Mouse (Mus musculus) lung, embryonic 15.5 days (tissue): ENCODE measurements at regions not wholly inside any gene's neighbourhood (a gene's known extent, or its start where the extent isn't known, plus 50 kb on each side); places are given as distances from the start of the nearest gene placed in this dataset.
A peak's percentile ranks its signal among the peaks of the same experiment; 100 is the strongest.

Source experiments
- ATAC-seq: fragments of 200-750 bp; cut with Nextera tagmentation; 2 replicates; pipeline ENCODE4 v1.8.0; 2017; ENCODE audit warnings: moderate number of reproducible peaks, borderline replicate concordance; ENCODE audit not compliant: low FRiP score, low TSS enrichment; ENCODE audit errors: extremely low read depth
- H3K27ac ChIP-seq: fragments of 300-500 bp; sonication (generic); 2 replicates; pipeline ENCODE4 v1.5.1; 2015; ENCODE audit warnings: moderate library complexity, mild to moderate bottlenecking, inconsistent platforms
- H3K27me3 ChIP-seq: fragments of 300-500 bp; sonication (generic); 2 replicates; pipeline ENCODE4 v1.6.1; 2015; ENCODE audit warnings: inconsistent platforms
- H3K36me3 ChIP-seq: fragments of 300-500 bp; sonication (generic); 2 replicates; pipeline ENCODE4 v1.6.1; 2015; ENCODE audit warnings: inconsistent platforms
- H3K4me1 ChIP-seq: fragments of 300-500 bp; sonication (generic); 2 replicates; pipeline ENCODE4 v1.6.1; 2015; ENCODE audit warnings: inconsistent platforms
- H3K4me2 ChIP-seq: fragments of 300-500 bp; sonication (generic); 2 replicates; pipeline ENCODE4 v1.6.1; 2015; ENCODE audit warnings: inconsistent platforms, mild to moderate bottlenecking, moderate library complexity
- H3K4me3 ChIP-seq: fragments of 300-500 bp; sonication (generic); 2 replicates; pipeline ENCODE4 v1.5.1; 2015; ENCODE audit warnings: mild to moderate bottlenecking, inconsistent platforms
- H3K9ac ChIP-seq: fragments of 300-500 bp; sonication (generic); 2 replicates; pipeline ENCODE4 v1.6.1; 2015; ENCODE audit warnings: inconsistent platforms
- H3K9me3 ChIP-seq: fragments of 300-500 bp; sonication (generic); 2 replicates; pipeline ENCODE4 v1.6.1; 2016; ENCODE audit warnings: inconsistent platforms
- WGBS: fragments of 180-500 bp; shearing (Covaris S2); methylation state at CpG from one replicate; pipeline ENCODE4 v1.1.7; 2015; 5-methylcytosine and 5-hydroxymethylcytosine counted together

DNA sequence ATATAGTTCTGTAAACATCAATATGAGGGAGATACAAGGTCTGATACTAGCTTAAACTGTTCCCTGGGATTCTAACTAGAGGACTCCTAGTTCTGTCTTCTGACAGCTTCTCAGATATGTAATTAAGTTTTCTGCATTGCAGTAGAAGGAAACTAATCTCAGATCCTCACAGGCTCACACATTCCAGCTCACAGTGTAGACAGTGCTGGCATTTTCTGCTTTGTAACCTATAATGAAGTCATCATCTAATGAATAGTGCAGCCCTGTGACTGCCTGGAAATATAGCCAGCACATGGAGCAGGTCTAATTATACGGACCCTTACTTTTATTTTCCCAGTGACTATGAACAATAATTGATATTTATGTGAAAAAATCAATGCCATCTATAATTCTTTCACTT is 331.2 kb upstream of the Celf2 start:
- no peak for ATAC-seq
- 70% methylated on average over 1 of the region's 1 CpGs for WGBS
- H3K27ac ChIP-seq: no peak overlapping the region
- no peaks in the 10 kb centered on the region for H3K36me3 ChIP-seq
- H3K4me1 ChIP-seq: no peaks in the 10 kb centered on the region
- no peak overlapping the region for H3K4me2 ChIP-seq
- no peak overlapping the region for H3K9ac ChIP-seq
- no peaks in the 10 kb centered on the region for H3K27me3 ChIP-seq
- H3K9me3 ChIP-seq: no peaks in the 10 kb centered on the region
- H3K4me3 ChIP-seq: no peak overlapping the region

DNA sequence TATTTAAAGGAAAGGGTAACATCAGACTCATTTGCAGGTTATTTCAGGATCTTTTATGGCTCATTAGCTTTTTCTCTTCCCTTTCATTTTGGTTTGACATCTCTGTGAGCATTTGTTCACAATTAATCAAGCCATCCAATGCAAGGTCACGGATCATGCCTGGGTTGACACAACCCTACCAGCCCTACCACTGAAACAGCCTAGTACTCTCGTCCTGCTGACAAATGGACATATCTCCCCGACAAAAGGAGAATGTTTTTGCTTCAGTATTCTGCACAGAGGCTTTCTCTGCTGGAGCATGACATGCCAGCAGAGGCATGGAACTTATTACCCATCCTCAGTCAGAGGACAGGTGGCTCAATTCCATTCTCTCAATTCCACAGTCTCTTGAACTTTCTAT is 328.5 kb upstream of the Celf2 start:
- Histone ChIP-seq H3K9ac (no peak overlapping the region), H3K36me3 (no peaks in the 10 kb centered on the region), H3K4me3 (no peak overlapping the region), H3K27ac (no peak overlapping the region), H3K27me3 (no peaks in the 10 kb centered on the region), H3K4me2 (no peak overlapping the region), H3K9me3 (no peaks in the 10 kb centered on the region), H3K4me1 (no peaks in the 10 kb centered on the region)
- WGBS: 62% methylated on average over 3 of the region's 3 CpGs
- no peak for ATAC-seq

DNA sequence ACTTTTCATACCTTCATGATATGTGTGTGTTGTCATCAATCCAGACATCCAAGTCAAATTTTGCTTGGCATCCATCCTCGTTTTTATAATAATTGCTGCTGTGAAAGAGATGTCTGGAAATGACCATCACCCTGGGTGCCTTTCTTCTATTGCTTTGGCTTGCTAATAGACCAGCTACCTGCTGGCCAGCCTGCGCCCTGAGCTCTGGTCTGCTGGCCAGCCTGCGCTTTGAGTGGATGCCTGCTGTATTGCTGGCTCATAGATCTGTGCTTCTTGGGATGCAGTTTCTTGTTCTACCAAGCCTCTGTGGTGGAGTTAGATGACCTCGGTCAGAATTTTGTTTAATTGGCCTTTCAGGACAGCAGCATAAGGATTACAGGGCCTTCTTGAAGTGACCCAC is 321.9 kb upstream of the Celf2 start:
- Histone ChIP-seq H3K9me3 (no peaks in the 10 kb centered on the region), H3K4me2 (no peak overlapping the region), H3K27ac (no peak overlapping the region), H3K36me3 (no peaks in the 10 kb centered on the region), H3K9ac (no peak overlapping the region), H3K4me3 (no peak overlapping the region), H3K27me3 (no peaks in the 10 kb centered on the region), H3K4me1 (no peaks in the 10 kb centered on the region)
- ATAC-seq: no peak
- 80% methylated on average over 4 of the region's 4 CpGs for WGBS

DNA sequence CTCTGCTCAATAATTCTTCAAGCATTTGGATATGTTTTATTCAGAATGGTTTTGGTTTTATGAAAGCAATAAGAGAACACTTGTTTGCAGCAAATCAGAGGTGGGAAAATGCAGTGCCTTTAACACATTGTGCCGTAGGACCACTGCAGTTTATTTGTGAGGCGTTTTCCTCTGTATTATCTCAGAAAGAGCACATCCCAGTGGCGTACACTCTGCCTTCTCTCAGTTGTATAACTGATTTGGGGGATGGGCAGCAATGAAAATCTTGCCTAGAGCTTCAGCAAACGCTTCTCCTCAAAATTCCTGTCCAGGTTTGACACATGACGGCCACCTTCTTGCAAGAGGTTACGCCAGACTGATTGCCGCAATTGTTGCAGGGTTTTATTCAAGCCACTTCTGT is 316.9 kb upstream of the Celf2 start:
- Histone ChIP-seq H3K9me3 (no peaks in the 10 kb centered on the region), H3K36me3 (no peaks in the 10 kb centered on the region), H3K27me3 (no peaks in the 10 kb centered on the region), H3K27ac (no peak overlapping the region), H3K9ac (no peak overlapping the region), H3K4me2 (no peak overlapping the region), H3K4me1 (no peaks in the 10 kb centered on the region), H3K4me3 (no peak overlapping the region)
- ATAC-seq: no peak
- 65% methylated on average over 7 of the region's 7 CpGs for whole genome bisulfite sequencing

DNA sequence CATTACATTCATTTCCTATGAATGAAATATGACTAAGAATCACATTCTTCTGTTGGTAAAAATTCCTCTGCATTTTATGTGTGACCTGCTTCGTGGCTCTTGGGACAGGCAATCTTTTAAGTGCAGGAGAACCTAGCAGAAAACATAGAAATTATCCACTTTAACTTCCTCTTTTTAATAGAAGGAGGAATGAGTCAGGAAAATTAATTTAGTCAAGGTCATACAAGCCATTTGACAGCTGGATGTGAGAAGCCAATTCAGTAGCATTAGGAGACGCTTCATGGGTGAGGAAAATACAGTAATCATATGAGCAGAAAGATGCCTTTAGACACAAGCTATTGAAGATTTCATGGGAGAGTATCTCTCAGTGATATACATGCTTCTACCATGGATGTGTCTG is 287.1 kb upstream of the Celf2 start:
- Histone ChIP-seq H3K4me2 (no peak overlapping the region), H3K9ac (no peak overlapping the region), H3K27ac (no peak overlapping the region), H3K9me3 (no peaks in the 10 kb centered on the region), H3K4me1 (no peaks in the 10 kb centered on the region), H3K4me3 (no peak overlapping the region), H3K27me3 (no peaks in the 10 kb centered on the region), H3K36me3 (no peaks in the 10 kb centered on the region)
- 57% methylated on average over 2 of the region's 2 CpGs for WGBS
- ATAC-seq: no peak

DNA sequence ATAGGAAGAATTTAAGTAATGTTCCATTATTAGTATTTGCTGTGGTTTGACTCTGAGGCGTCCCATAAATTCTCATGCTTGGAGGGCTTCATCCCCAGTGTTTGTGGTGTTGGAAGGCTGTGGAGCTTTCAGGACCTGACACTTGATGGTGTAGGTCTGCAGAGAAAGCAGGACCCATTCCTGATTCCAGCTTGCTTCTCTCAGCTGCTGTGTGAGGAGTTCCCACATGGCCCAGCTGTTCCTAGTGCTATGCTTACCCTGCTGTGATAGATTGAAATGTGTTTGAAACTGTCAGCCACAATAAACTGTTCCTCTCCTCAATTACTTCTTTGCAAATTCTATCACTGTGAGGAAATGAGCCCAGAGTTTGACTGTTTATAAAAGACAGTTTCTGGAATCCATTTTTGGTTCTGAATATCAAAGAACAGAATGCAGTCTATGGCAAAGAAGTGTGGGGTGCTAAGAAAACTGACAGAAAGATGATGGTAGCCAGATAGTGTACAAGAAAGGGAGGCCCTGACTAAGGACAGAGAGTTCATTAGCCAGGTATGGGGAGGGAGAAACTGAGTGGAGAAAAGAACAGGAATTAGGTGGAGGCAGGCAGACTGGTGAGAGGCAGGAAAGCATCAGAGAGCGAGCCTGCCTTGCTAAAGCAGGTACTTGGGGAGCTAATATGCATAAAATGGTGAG is 283.2 kb upstream of the Celf2 start:
- H3K36me3 ChIP-seq: no peaks in the 10 kb centered on the region
- 44% methylated on average over 2 of the region's 2 CpGs for WGBS
- no peak overlapping the region for H3K4me2 ChIP-seq
- peak; percentile 89; the same call in 1 of the 2 replicates for ATAC-seq
- H3K27me3 ChIP-seq: no peaks in the 10 kb centered on the region
- no peaks in the 10 kb centered on the region for H3K9me3 ChIP-seq
- no peaks in the 10 kb centered on the region for H3K4me1 ChIP-seq
- no peak overlapping the region for H3K4me3 ChIP-seq
- H3K27ac ChIP-seq: no peak overlapping the region
- H3K9ac ChIP-seq: no peak overlapping the region

DNA sequence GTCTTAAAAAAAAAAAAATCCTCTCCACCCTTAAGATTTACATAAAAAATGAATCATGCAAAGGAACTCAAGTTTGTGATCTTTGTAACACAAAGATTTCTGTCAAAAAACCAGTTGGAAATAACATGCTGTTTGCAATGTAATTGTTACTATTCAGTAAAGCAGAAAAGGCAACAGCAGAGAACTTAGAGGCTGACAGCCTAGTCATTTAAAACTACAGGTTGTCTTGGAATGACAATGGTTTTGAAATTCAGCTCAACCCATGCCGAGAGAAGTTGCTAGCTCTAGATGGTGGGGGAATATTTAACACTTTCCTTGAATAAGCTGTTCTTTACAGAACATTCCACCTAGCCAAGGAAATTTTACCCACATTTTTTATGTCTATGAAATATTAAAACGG is 269.2 kb upstream of the Celf2 start:
- Histone ChIP-seq H3K27ac (no peak overlapping the region), H3K9me3 (no peaks in the 10 kb centered on the region), H3K36me3 (no peaks in the 10 kb centered on the region), H3K9ac (no peak overlapping the region), H3K4me2 (no peak overlapping the region), H3K27me3 (no peaks in the 10 kb centered on the region), H3K4me1 (no peaks in the 10 kb centered on the region), H3K4me3 (no peak overlapping the region)
- no peak for ATAC-seq
- WGBS: 60% methylated on average over 2 of the region's 2 CpGs

DNA sequence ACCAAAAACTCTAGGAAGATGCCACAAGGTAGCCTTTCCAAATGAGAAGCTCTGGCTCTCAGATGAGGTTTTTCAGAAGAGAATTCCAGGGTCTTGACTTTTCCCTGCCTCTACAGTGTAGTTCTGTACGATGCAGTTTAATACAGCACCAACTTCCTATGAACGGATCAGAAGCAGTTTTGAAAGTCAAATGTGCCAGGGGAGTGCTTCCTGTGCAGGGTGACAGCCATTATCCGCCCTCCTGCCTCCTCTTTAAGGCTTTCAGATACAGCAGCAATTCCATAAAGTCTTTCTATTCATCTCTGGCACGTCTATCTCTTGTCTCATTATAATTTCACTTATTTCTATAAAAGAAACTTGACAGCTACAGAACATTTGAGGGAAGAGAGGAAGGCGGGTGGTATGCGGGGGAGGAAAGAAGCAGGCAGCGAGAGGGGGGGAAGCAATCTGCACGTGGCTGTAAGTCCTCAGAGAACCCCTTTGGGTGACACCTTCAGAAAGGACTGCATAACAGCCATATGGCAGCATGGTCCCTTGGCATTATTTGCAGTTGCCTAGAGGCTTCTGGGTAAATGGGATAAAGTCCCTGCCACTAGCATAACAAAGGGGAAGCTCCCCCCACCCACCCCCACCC is 224.9 kb upstream of the Celf2 start:
- no peaks in the 10 kb centered on the region for H3K36me3 ChIP-seq
- no peak overlapping the region for H3K27ac ChIP-seq
- WGBS: 40% methylated on average over 8 of the region's 8 CpGs
- H3K4me3 ChIP-seq: no peak overlapping the region
- H3K27me3 ChIP-seq: no peaks in the 10 kb centered on the region
- H3K4me2 ChIP-seq: no peak overlapping the region
- no peak for ATAC-seq
- no peak overlapping the region for H3K9ac ChIP-seq
- H3K4me1 ChIP-seq: peaks cover 9% of the 10 kb centered on the region; the same call in 1 of the 2 replicates
- no peaks in the 10 kb centered on the region for H3K9me3 ChIP-seq

DNA sequence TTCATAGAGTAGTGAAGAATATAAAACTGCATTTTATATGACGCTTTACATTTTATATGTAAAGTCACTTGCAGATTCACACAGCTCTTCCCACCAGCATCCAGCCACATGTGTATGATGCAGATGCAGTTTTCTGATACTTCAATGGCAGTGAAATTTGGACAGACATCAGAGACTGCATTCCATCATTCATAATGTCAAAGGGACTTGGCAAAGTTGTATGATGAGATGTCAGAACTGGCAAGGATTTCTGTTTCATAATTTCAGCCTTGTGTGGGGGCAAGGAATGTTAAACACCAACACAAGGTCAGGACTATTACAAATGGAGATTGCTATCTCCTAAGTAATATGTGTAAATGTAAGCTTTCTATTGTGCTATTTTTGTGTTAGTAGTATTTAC is 221.6 kb upstream of the Celf2 start:
- Histone ChIP-seq H3K9me3 (no peaks in the 10 kb centered on the region), H3K9ac (no peak overlapping the region), H3K27me3 (no peaks in the 10 kb centered on the region), H3K27ac (no peak overlapping the region), H3K4me2 (no peak overlapping the region), H3K4me3 (no peak overlapping the region), H3K4me1 (peaks cover 9% of the 10 kb centered on the region; the same call in 1 of the 2 replicates), H3K36me3 (no peaks in the 10 kb centered on the region)
- WGBS: 77% methylated on average over 1 of the region's 1 CpGs
- peak; percentile 75; the same call in 1 of the 2 replicates for ATAC-seq

DNA sequence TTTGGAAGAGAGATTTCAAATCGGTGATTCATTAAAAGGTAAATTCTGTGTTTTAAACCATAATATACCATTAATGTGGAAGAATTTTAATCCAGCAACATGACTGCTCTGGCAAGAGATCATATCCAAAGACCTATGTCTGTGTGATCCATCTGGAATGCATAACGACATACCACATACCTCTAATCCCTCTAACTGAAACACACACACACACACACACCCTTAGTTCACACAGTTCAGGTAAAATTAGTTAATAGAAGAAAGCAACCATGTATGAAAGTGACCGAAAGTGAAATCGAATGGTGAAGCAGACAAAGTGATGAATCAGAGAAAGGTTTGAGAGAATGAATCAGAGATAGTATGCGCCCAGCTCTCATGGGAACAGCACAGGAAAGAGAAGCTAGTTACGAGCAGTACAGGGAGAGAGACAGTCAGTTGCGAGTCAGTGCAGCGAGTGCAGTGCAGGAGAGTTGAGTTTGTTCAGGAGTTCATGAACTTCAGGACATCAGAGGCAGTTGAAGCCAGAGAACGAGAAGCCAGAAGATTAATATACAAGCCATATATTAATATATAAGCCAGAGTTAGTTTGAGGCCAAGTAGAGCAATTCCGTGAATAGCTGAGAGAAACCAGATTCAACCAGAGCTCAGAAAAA is 213.0 kb upstream of the Celf2 start:
- Histone ChIP-seq H3K4me1 (no peaks in the 10 kb centered on the region), H3K9me3 (no peaks in the 10 kb centered on the region), H3K9ac (no peak overlapping the region), H3K4me2 (no peak overlapping the region), H3K27me3 (no peaks in the 10 kb centered on the region), H3K4me3 (no peak overlapping the region), H3K36me3 (no peaks in the 10 kb centered on the region), H3K27ac (no peak overlapping the region)
- no peak for ATAC-seq
- WGBS: 77% methylated on average over 10 of the region's 10 CpGs

DNA sequence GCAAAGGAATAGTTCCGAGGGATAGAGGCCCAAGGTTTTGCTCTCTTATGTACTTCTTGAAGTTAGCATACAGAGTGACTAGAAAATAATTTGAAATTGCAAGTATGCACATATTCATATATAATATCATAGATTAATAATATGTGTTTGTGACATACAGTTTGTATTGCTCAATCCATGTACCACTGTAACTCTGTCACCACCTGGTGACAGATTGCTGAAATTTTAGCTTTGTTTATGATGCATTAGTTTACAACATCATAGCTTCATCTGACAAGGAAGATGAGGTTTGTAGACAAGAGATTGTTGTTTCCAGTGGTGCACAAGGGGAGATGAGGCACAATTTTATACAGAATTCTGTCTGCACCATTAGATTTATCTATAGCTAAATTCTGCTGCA is 201.7 kb upstream of the Celf2 start:
- no peak for ATAC-seq
- Histone ChIP-seq H3K9me3 (no peaks in the 10 kb centered on the region), H3K36me3 (no peaks in the 10 kb centered on the region), H3K4me2 (no peak overlapping the region), H3K27ac (no peak overlapping the region), H3K4me3 (no peak overlapping the region), H3K9ac (no peak overlapping the region), H3K4me1 (no peaks in the 10 kb centered on the region), H3K27me3 (no peaks in the 10 kb centered on the region)
- WGBS: 84% methylated on average over 1 of the region's 1 CpGs

DNA sequence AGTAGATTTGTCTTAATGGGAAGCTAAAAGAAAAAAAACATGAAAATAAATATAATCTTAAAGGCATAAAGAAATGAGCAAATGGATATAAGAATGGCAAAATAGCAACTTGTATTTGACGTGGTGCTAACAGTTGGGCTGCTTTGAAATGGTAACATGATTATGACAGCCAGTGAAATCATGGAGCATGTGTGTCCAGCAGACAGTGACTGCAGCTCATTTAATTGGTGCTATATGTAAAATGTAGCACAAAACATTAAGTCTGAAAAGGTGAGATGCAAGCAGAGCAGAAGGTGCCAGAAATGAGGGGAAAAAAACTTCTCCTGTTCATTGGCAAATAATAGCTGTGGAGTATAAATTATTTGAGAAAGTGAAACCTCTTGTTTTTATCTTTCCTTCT is 201.1 kb upstream of the Celf2 start:
- Histone ChIP-seq H3K4me1 (no peaks in the 10 kb centered on the region), H3K36me3 (no peaks in the 10 kb centered on the region), H3K9me3 (no peaks in the 10 kb centered on the region), H3K4me3 (no peak overlapping the region), H3K27me3 (no peaks in the 10 kb centered on the region), H3K9ac (no peak overlapping the region), H3K4me2 (no peak overlapping the region), H3K27ac (no peak overlapping the region)
- 60% methylated on average over 1 of the region's 1 CpGs for WGBS
- ATAC-seq: no peak
